Mouse (Mus musculus) limb, embryonic 14.5 days (tissue): ENCODE measurements at regions not wholly inside any gene's neighbourhood (a gene's known extent, or its start where the extent isn't known, plus 50 kb on each side); places are given as distances from the start of the nearest gene placed in this dataset.

Experiments
- ATAC-seq: fragments of 200-750 bp; cut with Nextera tagmentation; 2 replicates; pipeline ENCODE4 v1.8.0; 2017; ENCODE audit warnings: low read depth, moderate number of reproducible peaks, moderate TSS enrichment; ENCODE audit not compliant: low FRiP score
- DNase-seq: peaks from one replicate; pipeline ENCODE4 v3.0.0-alpha.2; 2015; ENCODE audit warnings: low spot score
- H3K27ac ChIP-seq: fragments of 300-500 bp; sonication (generic); replicated peaks from 2 replicates; pipeline ENCODE4 v1.5.1; 2014; ENCODE audit warnings: low read depth, mild to moderate bottlenecking, low read length, moderate library complexity, mixed read lengths
- H3K27me3 ChIP-seq: fragments of 300-500 bp; sonication (generic); 2 replicates; pipeline ENCODE4 v1.6.1; 2014; ENCODE audit warnings: low read length, mixed read lengths; ENCODE audit not compliant: control insufficient read depth, insufficient read depth
- H3K36me3 ChIP-seq: fragments of 300-500 bp; sonication (generic); 2 replicates; pipeline ENCODE4 v1.6.1; 2014; ENCODE audit warnings: mild to moderate bottlenecking, low read length, moderate library complexity, mixed read lengths; ENCODE audit not compliant: control insufficient read depth, insufficient read depth
- H3K4me1 ChIP-seq: fragments of 300-500 bp; sonication (generic); 2 replicates; pipeline ENCODE4 v1.6.1; 2014; ENCODE audit warnings: antibody characterized with exemption, low read length, mixed read lengths; ENCODE audit not compliant: control insufficient read depth, insufficient read depth
- H3K4me2 ChIP-seq: fragments of 300-500 bp; sonication (generic); replicated peaks from 2 replicates; pipeline ENCODE4 v1.6.1; 2014; ENCODE audit warnings: low read depth, mild to moderate bottlenecking, low read length, moderate library complexity; ENCODE audit not compliant: severe bottlenecking
- H3K4me3 ChIP-seq: fragments of 300-500 bp; sonication (generic); replicated peaks from 2 replicates; pipeline ENCODE4 v1.5.1; 2014; ENCODE audit warnings: low read length
- H3K9ac ChIP-seq: fragments of 300-500 bp; sonication (generic); 2 replicates; pipeline ENCODE4 v1.6.1; 2014; ENCODE audit warnings: mild to moderate bottlenecking, low read depth, low read length, moderate library complexity; ENCODE audit not compliant: severe bottlenecking
- H3K9me3 ChIP-seq: fragments of 300-500 bp; sonication (generic); 2 replicates; pipeline ENCODE4 v1.6.1; 2016; ENCODE audit warnings: low read length; ENCODE audit not compliant: control insufficient read depth
- POLR2A ChIP-seq: fragments of 200-500 bp; IDR thresholded peaks from 2 replicates; pipeline ENCODE4 v1.8.0; 2012; ENCODE audit warnings: inconsistent platforms, mild to moderate bottlenecking, moderate library complexity, borderline replicate concordance; ENCODE audit not compliant: insufficient read depth, insufficient read length; ENCODE audit errors: extremely low read depth
- WGBS: fragments of 180-500 bp; shearing (Covaris S2); extraction: QIAGEN DNeasy Blood & Tissue Kit; methylation state at CpG from one replicate; pipeline ENCODE4 v1.1.7; 2014; 5-methylcytosine and 5-hydroxymethylcytosine counted together

DNA sequence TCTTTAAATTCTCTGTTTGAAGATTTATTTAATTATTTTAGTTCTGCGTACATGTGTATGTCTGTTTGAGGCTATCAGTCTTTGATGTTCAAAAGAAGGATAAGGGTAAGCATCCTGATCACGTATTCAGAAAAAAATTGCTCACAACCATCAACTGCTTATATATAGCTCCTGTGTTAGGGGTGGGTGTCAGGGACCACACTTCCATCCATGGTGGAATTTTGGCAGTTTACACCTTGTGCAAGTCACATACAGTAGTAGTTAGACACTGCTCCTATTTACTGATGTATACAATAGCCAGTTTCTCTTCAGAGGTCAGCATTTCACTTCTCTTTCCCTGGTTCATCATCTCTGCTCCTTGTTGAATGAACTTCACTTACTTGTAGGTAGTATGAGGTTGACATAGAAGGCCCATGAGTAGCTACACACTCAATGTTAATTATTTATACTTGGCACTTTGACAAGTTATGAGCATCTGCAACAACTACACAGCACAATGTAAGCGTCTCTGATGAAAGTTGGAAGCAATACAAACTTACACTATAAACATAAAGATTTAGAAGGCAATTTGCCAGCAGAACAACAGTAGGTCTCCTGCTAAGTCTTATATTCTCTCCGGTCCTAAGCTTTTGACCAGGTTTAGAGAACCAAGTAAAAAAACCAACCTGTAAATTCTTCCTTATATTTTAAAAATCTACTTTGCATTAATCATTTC is 891.7 kb downstream of the Trim52 start:
- 74% methylated on average over 4 of the region's 4 CpGs for WGBS
- no peak overlapping the region for H3K27ac ChIP-seq
- no peak overlapping the region for H3K4me2 ChIP-seq
- H3K36me3 ChIP-seq, result no peaks in the 10 kb centered on the region
- no peak for TF ChIP-seq POLR2A
- no peaks in the 10 kb centered on the region for H3K27me3 ChIP-seq
- DNase-seq (no peak), ATAC-seq (no peak)
- H3K4me1 ChIP-seq, result no peaks in the 10 kb centered on the region
- H3K9ac ChIP-seq, result no peak overlapping the region
- H3K9me3 ChIP-seq, result no peaks in the 10 kb centered on the region
- H3K4me3 ChIP-seq, result no peak overlapping the region

DNA sequence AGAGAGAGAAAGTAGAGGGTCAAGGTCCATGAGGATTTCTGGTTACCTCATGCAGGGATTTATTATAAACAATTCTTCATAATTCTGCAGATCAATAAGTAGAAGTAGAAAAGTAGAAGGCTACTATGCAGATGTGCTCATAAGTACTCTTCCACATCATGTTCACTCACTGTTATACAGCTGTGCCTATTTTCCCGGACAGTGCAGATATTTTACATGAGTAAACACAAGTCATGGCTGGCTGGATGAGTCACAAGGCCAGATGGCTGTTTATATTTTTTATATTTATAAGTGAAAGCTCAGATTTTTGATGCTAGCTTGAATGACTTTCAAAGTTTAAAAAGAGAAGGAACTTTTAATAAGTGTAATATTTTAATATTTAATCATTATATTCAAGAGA is 899.0 kb downstream of the Trim52 start:
- Histone ChIP-seq H3K9me3 (no peaks in the 10 kb centered on the region), H3K4me2 (no peak overlapping the region), H3K9ac (no peak overlapping the region), H3K27me3 (no peaks in the 10 kb centered on the region), H3K36me3 (no peaks in the 10 kb centered on the region), H3K4me3 (no peak overlapping the region), H3K27ac (no peak overlapping the region), H3K4me1 (no peaks in the 10 kb centered on the region)
- DNase-seq (no peak), ATAC-seq (no peak)
- TF ChIP-seq POLR2A, result no peak
- WGBS, result 86% methylated on average over 1 of the region's 1 CpGs

DNA sequence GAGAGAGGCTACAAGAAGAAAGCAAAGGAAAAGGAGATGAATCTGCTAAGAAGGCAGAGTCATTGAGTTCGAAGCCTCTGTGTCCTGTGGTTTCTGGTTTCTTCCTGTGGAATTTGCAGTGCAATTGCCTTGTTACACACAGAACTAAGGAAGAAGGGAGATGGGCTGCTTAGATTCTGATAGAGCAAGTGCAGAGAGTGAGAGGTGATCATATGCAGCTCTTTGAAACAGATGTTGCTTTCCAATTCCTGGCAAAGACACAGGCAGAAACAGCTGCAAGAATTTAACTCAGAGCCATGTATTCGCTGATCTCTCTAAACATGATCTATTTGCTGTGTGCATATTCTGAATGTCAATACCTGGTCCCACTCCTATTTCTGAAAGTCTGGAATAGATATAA is 903.6 kb downstream of the Trim52 start:
- peak; percentile 63; the same call in 1 of the 2 replicates for ATAC-seq

DNA sequence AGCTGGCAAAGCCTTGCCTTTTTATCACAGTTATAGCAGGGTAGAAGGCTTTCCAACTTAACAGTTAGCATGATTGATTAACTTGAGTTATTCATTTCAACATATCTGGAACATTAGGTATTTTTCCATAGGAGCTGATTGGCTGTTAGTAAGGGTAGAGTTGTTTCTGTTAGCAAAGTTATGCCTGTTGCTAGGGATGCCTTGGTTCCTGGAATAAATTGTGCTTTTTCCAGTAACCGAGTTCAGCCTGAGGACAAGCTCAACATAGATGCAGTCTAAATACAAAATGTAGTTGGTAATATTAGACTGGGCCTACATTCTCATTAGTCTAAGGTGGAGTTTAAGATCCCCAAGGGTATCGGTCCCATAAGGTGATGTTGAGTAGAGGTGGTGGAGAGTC is 927.8 kb downstream of the Trim52 start:
- WGBS, result 85% methylated on average over 2 of the region's 2 CpGs
- no peak overlapping the region for H3K4me3 ChIP-seq
- H3K9ac ChIP-seq, result no peak overlapping the region
- H3K4me2 ChIP-seq, result no peak overlapping the region
- no peak overlapping the region for H3K27ac ChIP-seq
- no peaks in the 10 kb centered on the region for H3K36me3 ChIP-seq
- no peak for TF ChIP-seq POLR2A
- no peaks in the 10 kb centered on the region for H3K27me3 ChIP-seq
- no peaks in the 10 kb centered on the region for H3K9me3 ChIP-seq
- no peak for ATAC-seq
- no peaks in the 10 kb centered on the region for H3K4me1 ChIP-seq
- peak; percentile 6 for DNase-seq

More for the DNA sequence above, 903.6 kb downstream of the Trim52 start:
- H3K4me3 ChIP-seq, result no peak overlapping the region
- no peak overlapping the region for H3K27ac ChIP-seq
- peak; percentile 52 for DNase-seq
- no peaks in the 10 kb centered on the region for H3K27me3 ChIP-seq
- no peak overlapping the region for H3K4me2 ChIP-seq
- H3K4me1 ChIP-seq, result no peaks in the 10 kb centered on the region
- TF ChIP-seq POLR2A, result no peak
- no peaks in the 10 kb centered on the region for H3K36me3 ChIP-seq
- H3K9ac ChIP-seq, result no peak overlapping the region
- WGBS, result 48% methylated on average over 2 of the region's 2 CpGs
- no peaks in the 10 kb centered on the region for H3K9me3 ChIP-seq

DNA sequence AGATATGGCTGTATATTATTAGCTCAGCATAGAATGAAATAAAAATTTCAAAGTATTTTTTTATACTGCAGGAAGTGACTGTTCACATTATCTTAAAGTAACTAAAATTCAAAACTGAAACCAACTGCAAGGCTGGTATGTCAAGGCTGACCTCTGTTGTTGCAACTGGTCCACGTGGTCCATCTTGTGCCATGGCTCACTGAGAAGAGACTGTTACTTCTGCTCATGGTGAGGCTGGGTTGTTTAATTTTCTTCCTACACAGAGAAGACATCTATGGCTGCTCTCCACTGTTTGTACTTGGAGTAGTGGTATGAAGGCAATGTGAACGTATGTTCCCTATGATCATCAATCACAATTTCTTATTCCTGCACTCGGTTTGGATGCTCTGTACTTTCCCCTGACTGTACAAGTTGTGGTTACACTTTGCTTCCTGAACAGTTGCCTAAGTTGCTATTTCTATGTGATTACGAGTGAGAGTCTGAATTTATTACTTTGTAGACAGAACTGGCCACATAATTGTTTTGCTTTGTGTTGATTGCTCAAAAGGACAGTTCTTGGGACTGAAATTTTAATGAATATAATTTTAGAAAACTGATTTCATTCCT is 946.1 kb downstream of the Trim52 start:
- 73% methylated on average over 4 of the region's 4 CpGs for WGBS
- Histone ChIP-seq H3K27ac (no peak overlapping the region), H3K4me3 (no peak overlapping the region), H3K4me1 (no peaks in the 10 kb centered on the region), H3K36me3 (no peaks in the 10 kb centered on the region), H3K9me3 (no peaks in the 10 kb centered on the region), H3K9ac (no peak overlapping the region), H3K4me2 (no peak overlapping the region), H3K27me3 (no peaks in the 10 kb centered on the region)
- DNase-seq, result no peak
- TF ChIP-seq POLR2A, result no peak
- ATAC-seq, result no peak
